Mouse (Mus musculus): ENCODE results near the gene Plekhb2.

Plekhb2 gene

DNA sequence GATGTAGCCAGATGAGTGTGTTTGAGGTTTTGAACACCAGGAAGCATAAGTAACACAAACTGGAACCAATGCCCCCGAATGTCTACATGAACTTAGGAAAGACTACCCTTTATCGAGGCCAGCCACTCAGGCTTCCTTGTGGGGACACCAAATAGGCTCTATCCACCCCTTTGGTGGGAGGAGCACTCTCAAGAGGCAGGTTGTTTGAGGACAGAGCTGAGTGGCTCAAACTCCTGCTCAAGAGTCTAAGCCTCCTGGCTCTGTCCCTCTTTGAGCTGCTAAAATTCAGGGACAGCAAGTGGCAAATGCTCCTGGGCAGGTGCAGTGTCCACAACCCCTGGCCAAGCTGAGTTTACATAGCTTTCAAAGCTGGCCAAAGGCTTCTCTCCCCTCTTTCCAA, 14.9 kb upstream of the Plekhb2 start:
- no peak for DNase-seq

GRCm38 (mm10) chr1:34837951-34838689, 11.7 kb upstream of the Plekhb2 start:
- DNase-seq, result no peak

- no peak for DNase-seq
Observed at GRCm38 (mm10) chr1:34839241-34839640, 10.5 kb upstream of the Plekhb2 start.

DNA sequence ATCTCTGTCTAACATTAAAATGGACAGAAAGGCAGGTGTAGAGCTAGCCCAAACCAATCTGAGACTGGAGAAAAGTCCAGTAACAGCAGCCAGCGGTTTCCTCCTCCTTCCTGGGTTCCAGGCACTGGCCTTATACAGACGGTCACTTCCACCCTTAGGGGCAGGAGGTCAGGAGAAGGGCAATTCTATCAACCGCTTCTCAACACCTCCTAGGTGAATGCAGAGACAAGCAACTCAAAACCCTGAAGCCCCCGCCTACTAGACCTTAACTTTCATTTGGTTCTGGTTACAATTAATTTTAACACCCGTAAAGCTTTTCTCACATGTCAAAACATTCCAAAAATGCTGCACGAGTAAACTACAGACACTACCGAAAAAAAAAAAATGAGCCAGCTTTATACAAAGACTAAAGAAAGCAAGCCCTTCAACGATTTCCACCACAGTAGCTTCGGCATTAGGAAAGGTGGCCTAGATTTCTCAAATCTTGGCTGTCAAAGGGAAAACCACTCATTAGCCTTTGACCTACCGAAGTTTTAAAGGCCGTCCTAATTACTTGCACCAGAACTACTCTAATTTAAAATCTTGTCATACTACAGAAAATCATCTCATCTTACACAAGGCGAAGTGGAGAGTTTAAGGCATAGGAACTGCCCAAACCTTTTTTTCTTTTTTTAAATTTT, 7.9 kb upstream of the Plekhb2 start:
- DNase-seq, result no peak

GRCm38 (mm10) chr1:34842389-34842861, 7.4 kb upstream of the Plekhb2 start:
- DNase-seq, result peak; percentile 62

GRCm38 (mm10) chr1:34842887-34843618, 6.7 kb upstream of the Plekhb2 start, which contains the start of gene Fam168b:
Gene Fam168b (minus strand): TSS chr1:34843065.
- DNase-seq, result peak; percentile 89

DNA sequence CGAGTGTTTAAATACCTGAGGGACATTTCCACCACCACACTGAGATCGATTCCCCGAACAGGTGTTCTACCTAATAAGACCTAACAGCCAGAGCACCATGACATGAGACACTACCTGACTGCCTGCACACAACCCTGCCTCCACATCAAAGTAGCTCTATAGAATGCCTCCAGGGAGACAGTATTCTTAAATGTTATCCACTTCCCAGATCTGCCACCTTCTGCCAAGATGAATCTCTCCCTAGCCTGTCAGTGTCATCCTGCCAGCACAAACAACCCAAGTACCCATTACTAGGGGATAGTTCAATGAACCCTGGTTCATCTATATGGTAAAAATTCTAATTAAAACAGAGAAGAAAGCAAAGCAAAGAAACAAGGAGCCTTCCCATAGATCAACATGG, 2.7 kb upstream of the Plekhb2 start:
- no peak for DNase-seq

- DNase-seq, result peak; percentile 59
Observed at GRCm38 (mm10) chr1:34850343-34851136, 764 bp downstream of the Plekhb2 start.

- no peak for DNase-seq
Observed at GRCm38 (mm10) chr1:34851562-34851961, 1.8 kb downstream of the Plekhb2 start.

- DNase-seq, result no peak
Observed at GRCm38 (mm10) chr1:34852116-34852878, 2.5 kb downstream of the Plekhb2 start.

DNA sequence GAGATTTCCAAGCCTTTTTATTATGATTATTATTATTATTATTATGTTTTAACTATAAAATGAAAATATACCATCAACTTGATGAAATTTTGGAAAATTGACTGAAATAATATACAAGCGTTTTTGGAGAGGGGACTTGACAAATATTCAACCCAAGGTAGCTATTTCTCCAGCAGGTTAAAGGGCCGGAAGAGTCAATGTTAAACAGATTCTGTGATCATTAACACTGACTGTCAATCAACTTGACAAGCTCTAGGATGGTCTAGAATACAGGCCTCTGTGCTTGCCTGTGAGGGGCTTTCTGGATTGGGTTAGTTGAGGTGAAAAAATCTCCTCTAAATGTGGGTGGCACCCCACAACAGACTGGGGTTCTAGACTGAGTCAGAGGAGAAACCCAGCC, 4.0 kb downstream of the Plekhb2 start:
- DNase-seq, result no peak

DNA sequence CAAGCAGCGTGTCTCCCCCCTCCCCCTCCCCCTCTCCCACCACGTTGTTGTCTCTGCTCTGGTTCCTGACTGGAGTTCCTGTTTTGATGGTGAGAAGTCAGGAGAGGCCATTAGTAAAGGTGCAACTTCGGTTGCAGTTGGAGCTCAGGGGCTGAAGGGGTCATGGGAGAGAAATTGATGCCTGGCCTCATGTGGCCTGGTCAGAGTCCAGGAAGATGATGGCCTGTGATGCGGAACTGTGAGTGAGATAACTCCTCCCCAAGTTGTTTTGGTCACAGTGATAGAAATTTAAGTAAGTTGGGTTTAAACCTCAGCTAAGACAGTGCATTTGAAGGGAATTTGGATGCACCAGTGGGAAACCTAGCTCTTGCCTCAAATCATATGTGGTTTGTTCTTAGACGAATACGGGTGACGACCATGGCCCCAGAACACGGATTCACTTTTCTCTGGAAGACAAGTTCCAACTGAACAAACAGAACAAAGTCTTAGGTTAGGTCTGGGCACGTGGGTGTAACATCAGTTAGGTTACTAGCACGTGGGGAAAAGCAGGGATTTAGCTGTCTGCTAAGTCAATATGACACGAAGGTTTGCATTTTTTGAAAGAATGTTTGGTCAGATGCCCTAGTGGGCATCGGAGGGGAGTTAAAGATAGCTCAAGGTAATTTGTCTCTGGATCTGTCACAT, 5.4 kb downstream of the Plekhb2 start:
- no peak for DNase-seq

GRCm38 (mm10) chr1:34858671-34859070, 8.9 kb downstream of the Plekhb2 start:
- DNase-seq, result no peak

DNA sequence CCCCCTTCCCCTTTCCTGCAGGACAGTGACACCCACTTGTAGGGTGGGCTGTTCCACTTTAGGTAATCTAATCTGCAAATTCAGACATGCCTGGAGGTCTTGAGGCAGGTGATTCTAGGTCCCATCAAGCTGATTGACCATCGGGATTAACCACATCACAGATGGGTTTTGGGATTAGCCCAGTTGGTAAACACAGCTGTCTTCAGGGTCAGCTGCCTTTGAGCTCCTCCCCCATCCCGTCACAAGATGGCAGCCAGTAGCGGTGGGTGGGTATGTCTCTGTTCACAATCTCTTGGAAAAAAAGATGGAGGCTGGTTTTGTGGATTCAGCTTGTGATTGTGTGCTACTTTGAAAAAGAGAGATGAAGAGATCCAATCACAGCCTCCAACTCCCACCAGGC, 10.0 kb downstream of the Plekhb2 start:
- DNase-seq, result no peak

DNA sequence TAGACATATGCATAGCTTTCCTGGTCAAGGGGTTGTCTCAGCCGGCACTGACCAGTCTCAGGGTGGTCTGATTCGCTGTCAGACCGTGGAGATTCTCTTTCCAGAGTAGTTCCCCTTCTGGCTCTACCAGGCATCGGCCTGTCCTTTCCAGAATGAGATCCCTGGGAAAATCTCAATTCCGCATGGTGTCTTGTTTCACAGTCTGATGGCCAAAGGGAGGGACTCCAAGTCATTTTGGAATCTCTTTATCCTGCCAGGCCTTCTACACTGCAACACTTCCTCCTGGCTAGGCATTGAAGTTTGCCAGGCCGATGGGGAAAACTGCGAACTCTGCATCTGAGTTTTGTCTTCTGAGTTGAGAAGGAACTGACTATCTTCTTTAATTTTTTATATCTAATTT, 10.4 kb downstream of the Plekhb2 start:
- DNase-seq, result no peak

DNA sequence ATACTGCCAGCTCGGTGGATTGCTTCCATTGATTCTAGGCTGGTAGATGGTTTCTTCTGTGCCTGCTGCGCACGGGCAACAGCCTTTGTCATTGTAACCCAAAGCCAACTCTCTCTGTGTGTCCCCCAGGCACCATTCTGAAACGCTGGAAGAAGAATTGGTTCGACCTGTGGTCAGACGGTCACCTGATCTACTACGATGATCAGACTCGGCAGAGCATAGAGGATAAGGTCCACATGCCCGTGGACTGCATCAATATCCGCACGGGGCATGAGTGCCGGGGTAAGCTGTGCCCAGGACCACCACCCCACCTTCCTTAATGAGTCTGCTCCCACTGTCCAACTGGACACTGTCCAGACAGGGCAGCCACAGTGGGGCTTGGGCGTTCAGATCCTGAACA, 13.1 kb downstream of the Plekhb2 start:
- DNase-seq, result no peak

- no peak for DNase-seq
Observed at GRCm38 (mm10) chr1:34863323-34863722, 13.5 kb downstream of the Plekhb2 start.

GRCm38 (mm10) chr1:34864243-34864642, 14.5 kb downstream of the Plekhb2 start:
- no peak for DNase-seq

- no peak for DNase-seq
Observed at GRCm38 (mm10) chr1:34865866-34866265, 16.1 kb downstream of the Plekhb2 start.

GRCm38 (mm10) chr1:34866815-34867573, 17.2 kb downstream of the Plekhb2 start:
- DNase-seq, result peak; percentile 92

DNA sequence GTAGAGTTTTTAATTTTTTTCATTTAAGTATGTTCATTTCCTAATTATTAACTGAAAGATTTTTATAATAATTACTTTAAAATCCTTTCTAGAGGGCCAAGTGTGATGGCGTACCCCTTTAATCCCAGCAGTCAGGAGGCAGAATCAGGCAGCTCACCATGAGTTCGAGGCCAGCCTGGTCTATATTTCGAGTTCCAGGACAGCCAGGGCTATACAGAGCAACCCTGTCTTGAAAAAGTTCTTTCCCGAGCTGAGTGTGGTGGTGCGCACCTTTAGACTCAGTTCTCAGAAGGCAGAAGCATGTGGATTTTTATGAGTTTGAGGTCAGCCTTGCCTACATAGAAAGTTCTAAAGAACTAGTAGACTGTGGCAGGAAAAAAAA, 17.8 kb downstream of the Plekhb2 start:
- no peak for DNase-seq
